Mouse (Mus musculus): ENCODE measurements around the gene Psmb11. TPM values are rescaled to one million over a fixed set of nuclear protein-coding genes. Genes with fewer than 3 reads are reported as not detected.
A peak's percentile ranks its signal among the peaks of the same experiment; 100 is the strongest.

The Psmb11 gene
- total and polyA plus RNA-seq, 2 experiments from 2014 or later, result not detected

- peak overlapping the region; percentile 93; the same call in 1 of the 2 replicates for H3K4me2 ChIP-seq (ENCODE audit: low read depth, low read length)
- H3K4me1 ChIP-seq (ENCODE audit: control insufficient read depth, insufficient read depth), result peaks cover 4% of the 10 kb centered on the region; the same call in 1 of the 2 replicates
- no peaks in the 10 kb centered on the region for H3K9me3 ChIP-seq (replicated peaks; ENCODE audit: control insufficient read depth, low read length)
- no peak overlapping the region for H3K4me3 ChIP-seq (ENCODE audit: low read depth, low read length)
- no peak overlapping the region for H3K27ac ChIP-seq (ENCODE audit: low read depth)
- no peak overlapping the region for H3K9ac ChIP-seq (replicated peaks; ENCODE audit: low read depth, low read length)
- 91% methylated on average over 16 of the region's 16 CpGs for WGBS
- peaks cover 33% of the 10 kb centered on the region for H3K36me3 ChIP-seq (replicated peaks; ENCODE audit: control insufficient read depth, insufficient read depth, low read length)
- H3K27me3 ChIP-seq (ENCODE audit: control insufficient read depth, insufficient read depth, low read length), result no peaks in the 10 kb centered on the region
- DNase-seq (ENCODE audit: low spot score) (peak; percentile 1), ATAC-seq (ENCODE audit: insufficient read depth, low read depth) (no peak)
- TF ChIP-seq EP300 (IDR thresholded peaks at IDR 0.05; ENCODE audit: low read depth) (no peak), CTCF (IDR thresholded peaks at IDR 0.05; ENCODE audit: low read depth) (no peak)
Observed at GRCm38 (mm10) chr14:54616226-54616825, 4.9 kb upstream of the Psmb11 start.

GRCm38 (mm10) chr14:54617152-54617896 lies 3.9 kb upstream of the Psmb11 start:
- peak overlapping the region; percentile 81 for H3K9ac ChIP-seq (replicated peaks; ENCODE audit: low read depth, low read length)

GRCm38 (mm10) chr14:54617897-54618365 lies 3.3 kb upstream of the Psmb11 start, which contains the start of gene Psmb5:
Gene Psmb5 (minus strand): TSS chr14:54618022.
- peaks cover 4% of the 10 kb centered on the region; the same call in 1 of the 2 replicates for H3K4me1 ChIP-seq (ENCODE audit: control insufficient read depth, insufficient read depth)
- 0 out of 2 replicates have a peak, but pooled peaks have one; percentile 30 for TF ChIP-seq EP300 (IDR thresholded peaks at IDR 0.05; ENCODE audit: low read depth)
- TF ChIP-seq CTCF (IDR thresholded peaks at IDR 0.05; ENCODE audit: low read depth), result no peak
- peaks cover 22% of the 10 kb centered on the region for H3K36me3 ChIP-seq (replicated peaks; ENCODE audit: control insufficient read depth, insufficient read depth, low read length)
- peak within 1 kb of the TSS; percentile 74 for H3K27ac ChIP-seq (ENCODE audit: low read depth)
- H3K9ac ChIP-seq (replicated peaks; ENCODE audit: low read depth, low read length), result peak within 1 kb of the TSS; percentile 81
- peak within 1 kb of the TSS; percentile 93 for H3K4me2 ChIP-seq (ENCODE audit: low read depth, low read length)
- ATAC-seq (ENCODE audit: insufficient read depth, low read depth), result peak; percentile 90
- WGBS, result under 1% methylated on average over 25 of the region's 25 CpGs
- peak; percentile 92 for DNase-seq (ENCODE audit: low spot score)
- no peaks in the 10 kb centered on the region for H3K27me3 ChIP-seq (ENCODE audit: control insufficient read depth, insufficient read depth, low read length)
- H3K9me3 ChIP-seq (replicated peaks; ENCODE audit: control insufficient read depth, low read length), result no peaks in the 10 kb centered on the region
- peak within 1 kb of the TSS; percentile 75 for H3K4me3 ChIP-seq (ENCODE audit: low read depth, low read length)

More at GRCm38 (mm10) chr14:54617152-54617896, 3.9 kb upstream of the Psmb11 start:
- WGBS, result 2% methylated on average over 38 of the region's 38 CpGs
- Histone ChIP-seq H3K27ac (ENCODE audit: low read depth) (peak overlapping the region; percentile 74), H3K4me3 (ENCODE audit: low read depth, low read length) (peak overlapping the region; percentile 75), H3K4me1 (ENCODE audit: control insufficient read depth, insufficient read depth) (peaks cover 4% of the 10 kb centered on the region; the same call in 1 of the 2 replicates), H3K9me3 (replicated peaks; ENCODE audit: control insufficient read depth, low read length) (no peaks in the 10 kb centered on the region), H3K36me3 (replicated peaks; ENCODE audit: control insufficient read depth, insufficient read depth, low read length) (peaks cover 27% of the 10 kb centered on the region), H3K4me2 (ENCODE audit: low read depth, low read length) (peak overlapping the region; percentile 93), H3K27me3 (ENCODE audit: control insufficient read depth, insufficient read depth, low read length) (no peaks in the 10 kb centered on the region)
- DNase-seq (ENCODE audit: low spot score) (peak; percentile 3), ATAC-seq (ENCODE audit: insufficient read depth, low read depth) (peak; percentile 28)
- no peak for TF ChIP-seq CTCF (IDR thresholded peaks at IDR 0.05; ENCODE audit: low read depth)
- TF ChIP-seq EP300 (IDR thresholded peaks at IDR 0.05; ENCODE audit: low read depth), result 0 out of 2 replicates have a peak, but pooled peaks have one; percentile 14

GRCm38 (mm10) chr14:54623334-54623733 lies 2.1 kb downstream of the Psmb11 start:
- Histone ChIP-seq H3K36me3 (replicated peaks; ENCODE audit: control insufficient read depth, insufficient read depth, low read length) (no peaks in the 10 kb centered on the region), H3K4me3 (ENCODE audit: low read depth, low read length) (no peak overlapping the region), H3K9me3 (replicated peaks; ENCODE audit: control insufficient read depth, low read length) (no peaks in the 10 kb centered on the region), H3K27ac (ENCODE audit: low read depth) (no peak overlapping the region), H3K9ac (replicated peaks; ENCODE audit: low read depth, low read length) (no peak overlapping the region), H3K4me1 (ENCODE audit: control insufficient read depth, insufficient read depth) (no peaks in the 10 kb centered on the region), H3K27me3 (ENCODE audit: control insufficient read depth, insufficient read depth, low read length) (no peaks in the 10 kb centered on the region), H3K4me2 (ENCODE audit: low read depth, low read length) (no peak overlapping the region)
- WGBS, result 79% methylated on average over 6 of the region's 6 CpGs
- ATAC-seq (ENCODE audit: insufficient read depth, low read depth) (no peak), DNase-seq (ENCODE audit: low spot score) (peak; percentile 2)
- no peak for TF ChIP-seq CTCF (IDR thresholded peaks at IDR 0.05; ENCODE audit: low read depth)
- no peak for TF ChIP-seq EP300 (IDR thresholded peaks at IDR 0.05; ENCODE audit: low read depth)

GRCm38 (mm10) chr14:54624976-54625375 lies 3.7 kb downstream of the Psmb11 start:
- no peaks in the 10 kb centered on the region for H3K4me1 ChIP-seq (ENCODE audit: control insufficient read depth, insufficient read depth)
- no peaks in the 10 kb centered on the region for H3K36me3 ChIP-seq (replicated peaks; ENCODE audit: control insufficient read depth, insufficient read depth, low read length)
- H3K27ac ChIP-seq (ENCODE audit: low read depth), result no peak overlapping the region
- no peak for ATAC-seq (ENCODE audit: insufficient read depth, low read depth)
- H3K9me3 ChIP-seq (replicated peaks; ENCODE audit: control insufficient read depth, low read length), result no peaks in the 10 kb centered on the region
- no peak overlapping the region for H3K4me2 ChIP-seq (ENCODE audit: low read depth, low read length)
- WGBS, result 71% methylated on average over 10 of the region's 10 CpGs
- no peak overlapping the region for H3K4me3 ChIP-seq (ENCODE audit: low read depth, low read length)
- peak; percentile 1 for DNase-seq (ENCODE audit: low spot score)
- TF ChIP-seq EP300 (IDR thresholded peaks at IDR 0.05; ENCODE audit: low read depth) (no peak), CTCF (IDR thresholded peaks at IDR 0.05; ENCODE audit: low read depth) (no peak)
- H3K9ac ChIP-seq (replicated peaks; ENCODE audit: low read depth, low read length), result no peak overlapping the region
- H3K27me3 ChIP-seq (ENCODE audit: control insufficient read depth, insufficient read depth, low read length), result no peaks in the 10 kb centered on the region

Measured in heart, postnatal 0 days (tissue).